Mouse (Mus musculus) stomach, postnatal 0 days (tissue): ENCODE results near the gene Rrnad1. TPM values are rescaled to one million over a fixed set of nuclear protein-coding genes. Genes with fewer than 3 reads are reported as not detected.

Experiments used
- ATAC-seq: fragments of 200-750 bp; cut with Nextera tagmentation; 2 replicates; pipeline ENCODE4 v1.8.0; 2017; ENCODE audit not compliant: low FRiP score, low TSS enrichment
- DNase-seq: peaks from one replicate; pipeline ENCODE4 v3.0.0-alpha.2; 2016; ENCODE audit warnings: low spot score
- H3K27ac ChIP-seq: fragments of 300-500 bp; sonication (generic); replicated peaks from 2 replicates; pipeline ENCODE4 v1.5.1; 2014; ENCODE audit warnings: mild to moderate bottlenecking, control low read depth
- H3K27me3 ChIP-seq: fragments of 300-500 bp; sonication (generic); 2 replicates; pipeline ENCODE4 v1.6.1; 2014; ENCODE audit warnings: low read length; ENCODE audit not compliant: control insufficient read depth, insufficient read depth
- H3K36me3 ChIP-seq: fragments of 300-500 bp; sonication (generic); 2 replicates; pipeline ENCODE4 v1.6.1; 2014; ENCODE audit warnings: low read length, mixed read lengths; ENCODE audit not compliant: control insufficient read depth, insufficient read depth
- H3K4me1 ChIP-seq: fragments of 300-500 bp; sonication (generic); replicated peaks from 2 replicates; pipeline ENCODE4 v1.6.1; 2014; ENCODE audit warnings: antibody characterized with exemption; ENCODE audit not compliant: control insufficient read depth, insufficient read depth
- H3K4me2 ChIP-seq: fragments of 300-500 bp; sonication (generic); replicated peaks from 2 replicates; pipeline ENCODE4 v1.6.1; 2014; ENCODE audit warnings: low read depth, mild to moderate bottlenecking, control low read depth, moderate library complexity
- H3K4me3 ChIP-seq: fragments of 300-500 bp; sonication (generic); 2 replicates; pipeline ENCODE4 v1.5.1; 2014; ENCODE audit warnings: low read depth, low read length, control low read depth
- H3K9ac ChIP-seq: fragments of 300-500 bp; sonication (generic); 2 replicates; pipeline ENCODE4 v1.6.1; 2014; ENCODE audit warnings: mild to moderate bottlenecking, low read length, control low read depth, mixed read lengths
- H3K9me3 ChIP-seq: fragments of 300-500 bp; sonication (generic); 2 replicates; pipeline ENCODE4 v1.6.1; 2016; ENCODE audit warnings: low read length; ENCODE audit not compliant: control insufficient read depth
- CTCF ChIP-seq: IDR thresholded peaks from 2 replicates; pipeline ENCODE4 v1.5.1; 2016; ENCODE audit warnings: antibody characterized with exemption, low read depth, mild to moderate bottlenecking, moderate library complexity
- EP300 ChIP-seq: optimal IDR thresholded peaks from 2 replicates; pipeline ENCODE3; 2016; ENCODE audit warnings: antibody characterized with exemption
- WGBS: fragments of 180-500 bp; shearing (Covaris S2); extraction: QIAGEN DNeasy Blood & Tissue Kit; methylation state at CpG from one replicate; pipeline ENCODE4 v1.1.7; 2014; 5-methylcytosine and 5-hydroxymethylcytosine counted together
- polyA plus RNA-seq: library from polyadenylated mRNA; unstranded; fragments of >200 nt; fragmentation: Nextera tagmentation; extraction: Ambion mirVana; gene quantifications from 2 replicates; pipeline ENCODE4 v1.2.1, GENCODE M21; 2015

Rrnad1 gene
- polyA plus RNA-seq, 1 experiment from 2014 or later, result 7.1 TPM

- no peak for TF ChIP-seq EP300
- TF ChIP-seq CTCF, result no peak
- Histone ChIP-seq H3K36me3 (no peaks in the 10 kb centered on the region), H3K4me1 (peaks cover 3% of the 10 kb centered on the region), H3K4me3 (peak overlapping the region; percentile 22), H3K27me3 (no peaks in the 10 kb centered on the region), H3K27ac (no peak overlapping the region), H3K9me3 (no peaks in the 10 kb centered on the region), H3K4me2 (peak overlapping the region; percentile 50), H3K9ac (0 out of 2 replicates have a peak overlapping the region, but pooled peaks have one; percentile 31)
- WGBS, result 2% methylated on average over 16 of the region's 17 CpGs
- ATAC-seq (no peak), DNase-seq (no peak)
Observed at GRCm38 (mm10) chr3:87947811-87948199, 17.3 kb upstream of the Rrnad1 start.

- no peak for TF ChIP-seq EP300
- no peak for TF ChIP-seq CTCF
Observed at GRCm38 (mm10) chr3:87947056-87947810, 16.7 kb upstream of the Rrnad1 start.

GRCm38 (mm10) chr3:87946541-87946860 lies 16.0 kb upstream of the Rrnad1 start:
- Histone ChIP-seq H3K27ac (no peak overlapping the region), H3K9ac (no peak overlapping the region), H3K4me1 (peaks cover 3% of the 10 kb centered on the region)

More at GRCm38 (mm10) chr3:87947056-87947810, 16.7 kb upstream of the Rrnad1 start:
- DNase-seq, result no peak
- 14% methylated on average over 26 of the region's 26 CpGs for WGBS
- Histone ChIP-seq H3K27ac (no peak overlapping the region), H3K9me3 (no peaks in the 10 kb centered on the region), H3K36me3 (0 out of 2 replicates have a peak, but pooled peaks cover 3% of the 10 kb centered on the region), H3K27me3 (no peaks in the 10 kb centered on the region), H3K4me1 (peaks cover 3% of the 10 kb centered on the region), H3K9ac (0 out of 2 replicates have a peak overlapping the region, but pooled peaks have one; percentile 31), H3K4me3 (peak overlapping the region; percentile 22), H3K4me2 (peak overlapping the region; percentile 50)
- ATAC-seq, result no peak

GRCm38 (mm10) chr3:87945781-87946540 lies 15.4 kb upstream of the Rrnad1 start:
- ATAC-seq (no peak), DNase-seq (no peak)
- 44% methylated on average over 12 of the region's 12 CpGs for WGBS
- no peak overlapping the region for H3K4me2 ChIP-seq
- no peak overlapping the region for H3K27ac ChIP-seq
- H3K27me3 ChIP-seq, result no peaks in the 10 kb centered on the region
- no peak overlapping the region for H3K9ac ChIP-seq
- no peak overlapping the region for H3K4me3 ChIP-seq
- TF ChIP-seq CTCF (no peak), EP300 (no peak)
- no peaks in the 10 kb centered on the region for H3K9me3 ChIP-seq
- 0 out of 2 replicates have a peak, but pooled peaks cover 3% of the 10 kb centered on the region for H3K36me3 ChIP-seq
- peaks cover 3% of the 10 kb centered on the region for H3K4me1 ChIP-seq

More at GRCm38 (mm10) chr3:87946541-87946860, 16.0 kb upstream of the Rrnad1 start:
- H3K4me2 ChIP-seq, result no peak overlapping the region
- DNase-seq, result no peak
- ATAC-seq, result no peak
- H3K36me3 ChIP-seq, result 0 out of 2 replicates have a peak, but pooled peaks cover 3% of the 10 kb centered on the region
- WGBS, result 50% methylated on average over 1 of the region's 1 CpGs
- H3K27me3 ChIP-seq, result no peaks in the 10 kb centered on the region
- TF ChIP-seq EP300 (no peak), CTCF (no peak)
- no peaks in the 10 kb centered on the region for H3K9me3 ChIP-seq
- H3K4me3 ChIP-seq, result no peak overlapping the region

- Histone ChIP-seq H3K27ac (no peak overlapping the region), H3K27me3 (no peaks in the 10 kb centered on the region), H3K9ac (0 out of 2 replicates have a peak overlapping the region, but pooled peaks have one; percentile 14), H3K9me3 (no peaks in the 10 kb centered on the region), H3K4me1 (peaks cover 3% of the 10 kb centered on the region), H3K36me3 (0 out of 2 replicates have a peak, but pooled peaks cover 3% of the 10 kb centered on the region), H3K4me3 (no peak overlapping the region), H3K4me2 (no peak overlapping the region)
- DNase-seq (peak; percentile 17), ATAC-seq (peak; percentile 58)
- WGBS, result 19% methylated on average over 3 of the region's 4 CpGs
- TF ChIP-seq EP300 (no peak), CTCF (no peak)
Observed at GRCm38 (mm10) chr3:87944838-87945600, 14.5 kb upstream of the Rrnad1 start.
